Mouse (Mus musculus): ENCODE measurements around the gene Sptbn1. TPM values are rescaled to one million over a fixed set of nuclear protein-coding genes. Genes with fewer than 3 reads are reported as not detected.
"Not testable (repeated sequence)": the region's sequence is repeated elsewhere in the genome, so short reads cannot be mapped to it uniquely, and the experiment has no call there.

Sptbn1 gene
- polyA plus RNA-seq, 1 experiment from 2014 or later = 74.8 TPM

GRCm38 (mm10) chr11:30258739-30259350 lies 9.1 kb downstream of the Sptbn1 start:
- no peak for ATAC-seq (replicated peaks; ENCODE audit: low FRiP score)
- 93% methylated on average over 6 of the region's 6 CpGs for WGBS

GRCm38 (mm10) chr11:30257812-30258211 lies 10.2 kb downstream of the Sptbn1 start:
- Histone ChIP-seq H3K4me1 (replicated peaks; ENCODE audit: control insufficient read depth, insufficient read depth, low read length) (no peaks in the 10 kb centered on the region), H3K9ac (ENCODE audit: low read length) (no peak overlapping the region), H3K4me3 (ENCODE audit: low read depth, low read length) (no peak overlapping the region), H3K27ac (ENCODE audit: low read depth, low read length) (no peak overlapping the region), H3K9me3 (ENCODE audit: control insufficient read depth, low read length) (no peaks in the 10 kb centered on the region), H3K4me2 (ENCODE audit: low read depth, low read length, severe bottlenecking) (no peak overlapping the region), H3K36me3 (ENCODE audit: control insufficient read depth, insufficient read depth, low read length) (no peaks in the 10 kb centered on the region), H3K27me3 (ENCODE audit: control insufficient read depth, insufficient read depth, low read length) (no peaks in the 10 kb centered on the region)
- DNase-seq (ENCODE audit: low spot score) (no peak), ATAC-seq (replicated peaks; ENCODE audit: low FRiP score) (no peak)
- WGBS = 71% methylated on average over 1 of the region's 1 CpGs

More at GRCm38 (mm10) chr11:30258739-30259350, 9.1 kb downstream of the Sptbn1 start:
- no peaks in the 10 kb centered on the region for H3K4me1 ChIP-seq (replicated peaks; ENCODE audit: control insufficient read depth, insufficient read depth, low read length)
- H3K4me2 ChIP-seq (ENCODE audit: low read depth, low read length, severe bottlenecking) = no peak overlapping the region
- H3K27me3 ChIP-seq (ENCODE audit: control insufficient read depth, insufficient read depth, low read length) = no peaks in the 10 kb centered on the region
- H3K36me3 ChIP-seq (ENCODE audit: control insufficient read depth, insufficient read depth, low read length) = no peaks in the 10 kb centered on the region
- DNase-seq (ENCODE audit: low spot score) = no peak
- no peak overlapping the region for H3K4me3 ChIP-seq (ENCODE audit: low read depth, low read length)
- H3K9ac ChIP-seq (ENCODE audit: low read length) = no peak overlapping the region
- H3K27ac ChIP-seq (ENCODE audit: low read depth, low read length) = no peak overlapping the region
- no peaks in the 10 kb centered on the region for H3K9me3 ChIP-seq (ENCODE audit: control insufficient read depth, low read length)

GRCm38 (mm10) chr11:30257085-30257484 lies 10.9 kb downstream of the Sptbn1 start:
- no peak for DNase-seq (ENCODE audit: low spot score)
- ATAC-seq (replicated peaks; ENCODE audit: low FRiP score) = no peak
- H3K36me3 ChIP-seq (ENCODE audit: control insufficient read depth, insufficient read depth, low read length) = no peaks in the 10 kb centered on the region

GRCm38 (mm10) chr11:30256491-30256890 lies 11.5 kb downstream of the Sptbn1 start:
- WGBS = 82% methylated on average over 5 of the region's 5 CpGs
- no peak overlapping the region for H3K27ac ChIP-seq (ENCODE audit: low read depth, low read length)
- no peaks in the 10 kb centered on the region for H3K9me3 ChIP-seq (ENCODE audit: control insufficient read depth, low read length)
- H3K4me1 ChIP-seq (replicated peaks; ENCODE audit: control insufficient read depth, insufficient read depth, low read length) = no peaks in the 10 kb centered on the region
- no peak for ATAC-seq (replicated peaks; ENCODE audit: low FRiP score)
- no peak overlapping the region for H3K4me3 ChIP-seq (ENCODE audit: low read depth, low read length)
- H3K4me2 ChIP-seq (ENCODE audit: low read depth, low read length, severe bottlenecking) = no peak overlapping the region
- no peaks in the 10 kb centered on the region for H3K27me3 ChIP-seq (ENCODE audit: control insufficient read depth, insufficient read depth, low read length)
- DNase-seq (ENCODE audit: low spot score) = no peak
- no peaks in the 10 kb centered on the region for H3K36me3 ChIP-seq (ENCODE audit: control insufficient read depth, insufficient read depth, low read length)
- no peak overlapping the region for H3K9ac ChIP-seq (ENCODE audit: low read length)

More at GRCm38 (mm10) chr11:30257085-30257484, 10.9 kb downstream of the Sptbn1 start:
- H3K9me3 ChIP-seq (ENCODE audit: control insufficient read depth, low read length) = no peaks in the 10 kb centered on the region
- H3K9ac ChIP-seq (ENCODE audit: low read length) = no peak overlapping the region
- no peak overlapping the region for H3K4me3 ChIP-seq (ENCODE audit: low read depth, low read length)
- H3K27ac ChIP-seq (ENCODE audit: low read depth, low read length) = no peak overlapping the region
- no peaks in the 10 kb centered on the region for H3K4me1 ChIP-seq (replicated peaks; ENCODE audit: control insufficient read depth, insufficient read depth, low read length)
- no peaks in the 10 kb centered on the region for H3K27me3 ChIP-seq (ENCODE audit: control insufficient read depth, insufficient read depth, low read length)
- H3K4me2 ChIP-seq (ENCODE audit: low read depth, low read length, severe bottlenecking) = no peak overlapping the region

GRCm38 (mm10) chr11:30255211-30255610 lies 12.8 kb downstream of the Sptbn1 start:
- not testable (repeated sequence) for H3K4me1 ChIP-seq (replicated peaks; ENCODE audit: control insufficient read depth, insufficient read depth, low read length); H3K9ac ChIP-seq (ENCODE audit: low read length); H3K27ac ChIP-seq (ENCODE audit: low read depth, low read length); H3K4me3 ChIP-seq (ENCODE audit: low read depth, low read length); ATAC-seq (replicated peaks; ENCODE audit: low FRiP score); DNase-seq (ENCODE audit: low spot score); H3K36me3 ChIP-seq (ENCODE audit: control insufficient read depth, insufficient read depth, low read length); H3K27me3 ChIP-seq (ENCODE audit: control insufficient read depth, insufficient read depth, low read length); H3K9me3 ChIP-seq (ENCODE audit: control insufficient read depth, low read length); H3K4me2 ChIP-seq (ENCODE audit: low read depth, low read length, severe bottlenecking)
- WGBS = 94% methylated on average over 3 of the region's 3 CpGs

- Histone ChIP-seq H3K9me3 (ENCODE audit: control insufficient read depth, low read length) (no peaks in the 10 kb centered on the region), H3K4me2 (ENCODE audit: low read depth, low read length, severe bottlenecking) (no peak overlapping the region), H3K4me1 (replicated peaks; ENCODE audit: control insufficient read depth, insufficient read depth, low read length) (no peaks in the 10 kb centered on the region), H3K27me3 (ENCODE audit: control insufficient read depth, insufficient read depth, low read length) (no peaks in the 10 kb centered on the region), H3K9ac (ENCODE audit: low read length) (no peak overlapping the region), H3K36me3 (ENCODE audit: control insufficient read depth, insufficient read depth, low read length) (no peaks in the 10 kb centered on the region), H3K27ac (ENCODE audit: low read depth, low read length) (no peak overlapping the region), H3K4me3 (ENCODE audit: low read depth, low read length) (no peak overlapping the region)
- ATAC-seq (replicated peaks; ENCODE audit: low FRiP score) = no peak
- WGBS = 91% methylated on average over 11 of the region's 11 CpGs
- DNase-seq (ENCODE audit: low spot score) = no peak
These were observed 16.6 kb downstream of the Sptbn1 start for GRCm38 (mm10) chr11:30251294-30251904.

- Histone ChIP-seq H3K4me2 (ENCODE audit: low read depth, low read length, severe bottlenecking) (no peak overlapping the region), H3K27me3 (ENCODE audit: control insufficient read depth, insufficient read depth, low read length) (no peaks in the 10 kb centered on the region), H3K27ac (ENCODE audit: low read depth, low read length) (no peak overlapping the region), H3K9me3 (ENCODE audit: control insufficient read depth, low read length) (no peaks in the 10 kb centered on the region), H3K9ac (ENCODE audit: low read length) (no peak overlapping the region), H3K4me1 (replicated peaks; ENCODE audit: control insufficient read depth, insufficient read depth, low read length) (no peaks in the 10 kb centered on the region), H3K36me3 (ENCODE audit: control insufficient read depth, insufficient read depth, low read length) (no peaks in the 10 kb centered on the region), H3K4me3 (ENCODE audit: low read depth, low read length) (no peak overlapping the region)
- no peak for ATAC-seq (replicated peaks; ENCODE audit: low FRiP score)
- DNase-seq (ENCODE audit: low spot score) = no peak
- 91% methylated on average over 4 of the region's 4 CpGs for WGBS
These were observed 18.4 kb downstream of the Sptbn1 start for GRCm38 (mm10) chr11:30249452-30250016.

- Histone ChIP-seq H3K4me2 (ENCODE audit: low read depth, low read length, severe bottlenecking) (no peak overlapping the region), H3K4me3 (ENCODE audit: low read depth, low read length) (no peak overlapping the region), H3K9me3 (ENCODE audit: control insufficient read depth, low read length) (no peaks in the 10 kb centered on the region), H3K4me1 (replicated peaks; ENCODE audit: control insufficient read depth, insufficient read depth, low read length) (no peaks in the 10 kb centered on the region), H3K27me3 (ENCODE audit: control insufficient read depth, insufficient read depth, low read length) (no peaks in the 10 kb centered on the region), H3K27ac (ENCODE audit: low read depth, low read length) (no peak overlapping the region), H3K9ac (ENCODE audit: low read length) (no peak overlapping the region), H3K36me3 (ENCODE audit: control insufficient read depth, insufficient read depth, low read length) (no peaks in the 10 kb centered on the region)
- 79% methylated on average over 1 of the region's 1 CpGs for WGBS
- ATAC-seq (replicated peaks; ENCODE audit: low FRiP score) = no peak
- no peak for DNase-seq (ENCODE audit: low spot score)
These were observed 20.9 kb downstream of the Sptbn1 start for GRCm38 (mm10) chr11:30247106-30247505.

- H3K9ac ChIP-seq (ENCODE audit: low read length) = no peak overlapping the region
- H3K4me1 ChIP-seq (replicated peaks; ENCODE audit: control insufficient read depth, insufficient read depth, low read length) = no peaks in the 10 kb centered on the region
- DNase-seq (ENCODE audit: low spot score) = no peak
- H3K4me3 ChIP-seq (ENCODE audit: low read depth, low read length) = no peak overlapping the region
- no peak overlapping the region for H3K4me2 ChIP-seq (ENCODE audit: low read depth, low read length, severe bottlenecking)
- H3K27me3 ChIP-seq (ENCODE audit: control insufficient read depth, insufficient read depth, low read length) = no peaks in the 10 kb centered on the region
- no peaks in the 10 kb centered on the region for H3K36me3 ChIP-seq (ENCODE audit: control insufficient read depth, insufficient read depth, low read length)
- H3K9me3 ChIP-seq (ENCODE audit: control insufficient read depth, low read length) = no peaks in the 10 kb centered on the region
- H3K27ac ChIP-seq (ENCODE audit: low read depth, low read length) = no peak overlapping the region
- WGBS = 94% methylated on average over 11 of the region's 11 CpGs
- ATAC-seq (replicated peaks; ENCODE audit: low FRiP score) = no peak
These were observed 21.8 kb downstream of the Sptbn1 start for GRCm38 (mm10) chr11:30246161-30246560.

Measured in forebrain, embryonic 11.5 days (tissue).